Mouse (Mus musculus): Measurements from ENCODE around the gene Rarb.

Rarb gene

DNA sequence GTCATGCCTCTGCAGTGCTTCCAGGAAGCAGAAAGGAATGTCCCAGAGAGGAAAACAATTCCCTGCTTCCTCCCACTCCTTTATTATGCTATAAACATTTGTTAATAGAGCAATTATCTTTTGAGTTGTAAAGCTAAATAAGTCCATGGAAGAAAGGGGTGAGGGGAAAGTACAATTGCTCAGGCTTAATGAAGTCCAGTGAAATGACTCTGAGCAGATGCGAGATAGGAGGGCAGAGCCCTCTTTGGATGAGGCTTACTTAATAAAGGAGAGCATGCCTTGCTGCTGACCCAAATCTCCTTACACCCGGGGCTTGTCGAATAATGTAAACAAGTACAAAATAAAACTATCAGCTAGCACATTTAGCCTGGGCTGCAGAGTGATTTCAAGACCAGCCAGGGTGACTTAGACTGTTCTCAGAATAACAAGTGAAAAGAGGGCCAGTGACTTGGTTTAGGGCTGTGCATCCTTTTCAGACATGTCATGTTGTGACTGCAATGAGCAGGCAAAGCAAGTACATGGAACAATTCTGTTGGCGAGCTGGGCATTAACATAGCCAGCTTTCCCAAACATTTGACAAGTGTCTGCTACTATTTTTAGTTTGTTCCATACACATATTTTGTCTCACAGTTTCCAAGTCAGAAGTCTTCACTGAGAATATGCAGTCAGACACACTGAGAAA, 83.5 kb downstream of the Rarb start:
- no peak for DNase-seq (ENCODE audit: low read depth, low spot score)

DNA sequence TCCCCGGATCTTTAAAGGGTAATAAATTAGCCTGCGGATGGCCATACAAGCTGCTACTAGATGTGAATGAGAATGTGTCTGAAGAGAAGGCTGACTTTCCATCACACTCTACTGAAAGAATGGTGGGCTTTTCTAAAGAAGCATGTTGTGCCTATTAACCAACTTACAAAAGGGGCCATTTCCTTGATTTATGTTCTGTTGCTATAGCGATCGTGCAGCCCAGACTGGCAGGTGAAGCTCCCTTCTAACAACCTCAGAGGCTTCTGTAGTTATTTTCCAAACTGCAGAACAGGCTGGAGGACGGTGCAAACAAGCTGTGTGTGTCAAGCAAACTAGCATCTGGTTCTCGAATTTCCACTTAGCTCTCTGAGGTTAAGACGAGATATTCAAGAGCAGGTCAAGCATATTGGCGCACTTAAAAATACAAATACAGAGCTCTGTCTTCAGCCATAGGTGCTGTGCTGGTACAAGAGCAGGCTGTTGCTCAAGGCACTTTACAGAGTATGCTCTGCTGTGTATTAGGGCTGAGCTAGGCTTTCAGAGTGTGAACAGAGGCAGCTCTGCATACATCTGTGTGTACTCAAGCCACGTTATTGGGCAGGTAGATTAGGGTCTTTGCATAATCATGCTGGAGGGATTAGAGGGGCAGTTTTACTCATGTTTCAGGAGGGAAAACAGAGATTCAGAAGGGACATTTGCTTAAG, 85.2 kb downstream of the Rarb start:
- peak; percentile 46 for DNase-seq (ENCODE audit: low read depth, low spot score)

DNA sequence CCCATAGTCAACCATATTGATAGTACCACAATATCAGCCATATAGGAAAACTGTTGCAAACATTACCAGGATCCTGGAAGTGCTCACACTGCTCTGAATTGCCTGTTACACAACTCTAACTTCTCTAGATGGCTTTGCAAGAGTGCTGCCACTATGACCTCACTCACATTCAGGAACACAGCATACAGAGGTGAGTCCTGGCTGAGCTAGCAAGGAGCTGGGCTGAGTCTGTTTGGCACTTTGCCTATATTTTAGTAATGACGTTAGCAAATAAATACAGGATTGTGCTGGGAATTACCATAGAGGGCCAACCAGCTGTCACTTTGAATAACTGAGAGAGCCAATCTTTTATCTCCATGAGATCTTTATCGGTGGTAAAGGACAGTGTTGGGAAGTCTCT, 86.9 kb downstream of the Rarb start:
- no peak for DNase-seq (ENCODE audit: low read depth, low spot score)

- DNase-seq (ENCODE audit: low read depth, low spot score), result no peak
Observed at GRCm38 (mm10) chr14:16728175-16728838, 90.6 kb downstream of the Rarb start.

DNA sequence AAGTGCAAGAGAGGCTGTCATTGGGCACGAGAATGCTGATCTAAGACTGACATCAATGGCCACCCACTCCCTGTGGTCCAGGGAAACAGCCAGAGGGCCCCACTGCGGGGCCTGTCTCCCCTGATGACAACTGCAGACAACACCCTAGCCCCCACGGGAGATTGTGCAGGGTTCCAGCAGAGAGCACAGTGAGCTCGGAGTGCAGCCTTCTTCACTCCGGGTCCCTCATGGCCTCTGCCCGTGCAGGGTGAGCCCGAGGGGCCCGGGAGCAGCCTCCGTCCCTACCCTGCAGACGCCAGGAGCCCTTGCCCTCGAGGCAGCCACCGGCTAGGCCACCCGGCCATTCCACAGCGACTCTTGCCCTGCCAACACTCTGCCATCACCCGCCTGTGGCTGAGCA, 95.0 kb downstream of the Rarb start:
- no peak for DNase-seq (ENCODE audit: low read depth, low spot score)

DNA sequence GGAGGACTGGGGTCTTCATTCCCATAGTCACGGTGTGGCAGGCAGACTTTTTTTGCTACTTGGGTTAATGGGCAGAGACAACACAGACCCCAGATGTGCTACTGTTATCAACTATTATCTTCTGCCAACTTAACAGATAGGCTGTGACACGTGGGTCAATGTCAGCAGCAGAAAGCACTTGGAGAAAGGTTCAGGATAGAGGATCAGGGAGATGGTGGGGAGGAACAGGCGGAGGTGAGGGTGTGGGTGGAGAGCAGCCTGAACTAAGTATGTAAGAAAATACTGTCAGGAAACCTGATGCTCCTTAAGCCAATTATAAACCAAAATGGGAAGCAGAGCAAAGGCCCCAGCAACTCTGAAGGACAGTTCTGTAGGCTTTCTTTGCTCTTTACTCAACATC, 101.1 kb downstream of the Rarb start:
- no peak for DNase-seq (ENCODE audit: low read depth, low spot score)

- DNase-seq (ENCODE audit: low read depth, low spot score), result no peak
Observed at GRCm38 (mm10) chr14:16714344-16714955, 104.5 kb downstream of the Rarb start.

DNA sequence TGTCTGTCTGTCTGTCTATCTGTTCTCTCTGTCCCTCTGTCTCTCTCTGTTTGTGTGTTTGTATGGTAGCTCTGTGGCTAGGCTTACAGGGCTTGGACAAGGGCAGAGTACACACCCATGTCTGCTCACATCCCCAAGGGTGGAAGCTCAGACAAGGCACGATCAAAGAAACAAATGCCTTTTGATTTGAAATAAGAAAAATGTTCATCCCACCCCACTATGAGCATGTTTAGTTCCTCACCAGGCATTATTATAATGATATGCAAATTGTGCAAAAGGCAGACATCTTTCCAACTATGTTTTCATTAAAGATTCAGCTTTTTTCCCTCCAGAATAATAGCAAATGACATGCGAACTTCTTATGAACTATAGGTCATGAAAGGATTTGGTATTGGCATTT, 105.2 kb downstream of the Rarb start:
- no peak for DNase-seq (ENCODE audit: low read depth, low spot score)

- DNase-seq (ENCODE audit: low read depth, low spot score), result no peak
Observed at GRCm38 (mm10) chr14:16699228-16699627, 119.7 kb downstream of the Rarb start.

DNA sequence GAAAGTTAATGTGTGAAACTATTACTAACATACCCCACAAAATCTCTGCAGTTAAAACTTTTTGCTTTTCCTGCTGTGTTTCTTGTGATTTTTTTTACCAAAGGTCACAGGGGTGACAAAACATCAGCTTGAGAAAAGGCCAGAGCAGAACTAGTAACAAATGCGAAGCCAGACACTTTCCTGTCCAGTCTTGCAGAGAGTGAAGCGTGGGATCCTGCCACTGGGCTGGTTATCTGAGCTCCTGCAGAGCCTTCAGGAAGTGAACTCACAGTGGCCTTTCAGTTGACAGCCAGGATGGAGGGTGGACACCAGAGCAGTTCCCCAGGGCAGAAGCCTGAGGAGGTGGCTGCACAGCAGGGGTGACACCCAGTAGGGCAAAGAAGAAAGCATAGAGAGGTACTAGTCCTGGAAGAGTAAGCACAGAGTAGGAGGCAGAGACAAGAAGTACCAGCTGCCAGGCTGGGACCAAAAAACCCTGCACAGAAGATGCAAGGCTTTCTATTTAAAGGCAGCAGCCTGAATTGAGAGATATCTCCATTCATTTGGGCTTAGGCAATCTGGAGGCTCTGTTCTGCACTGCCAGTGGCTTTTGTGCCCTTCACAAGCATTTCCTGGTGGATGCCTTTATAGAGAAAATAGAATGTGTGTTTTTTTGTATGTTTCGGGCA, 123.4 kb downstream of the Rarb start:
- DNase-seq (ENCODE audit: low read depth, low spot score), result no peak

DNA sequence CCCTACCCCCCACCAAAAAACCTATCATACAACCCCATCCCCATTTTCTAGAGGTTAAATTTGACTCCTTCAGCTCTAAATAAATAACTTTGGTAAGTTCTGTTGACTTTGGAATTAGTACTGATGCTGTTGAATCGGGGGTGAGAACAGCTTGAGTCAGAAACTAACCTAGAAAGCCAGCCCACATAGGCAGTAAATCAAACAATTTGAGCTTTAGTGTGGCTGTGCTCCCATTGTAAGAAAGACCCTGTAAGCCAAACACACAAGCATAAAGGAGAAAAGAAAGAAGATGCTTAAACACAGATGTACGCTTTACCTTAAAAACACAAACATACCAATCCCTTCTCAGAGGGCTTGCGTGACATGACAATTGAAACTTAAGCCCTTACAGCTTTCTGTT, 140.6 kb downstream of the Rarb start:
- no peak for DNase-seq (ENCODE audit: low read depth, low spot score)

DNA sequence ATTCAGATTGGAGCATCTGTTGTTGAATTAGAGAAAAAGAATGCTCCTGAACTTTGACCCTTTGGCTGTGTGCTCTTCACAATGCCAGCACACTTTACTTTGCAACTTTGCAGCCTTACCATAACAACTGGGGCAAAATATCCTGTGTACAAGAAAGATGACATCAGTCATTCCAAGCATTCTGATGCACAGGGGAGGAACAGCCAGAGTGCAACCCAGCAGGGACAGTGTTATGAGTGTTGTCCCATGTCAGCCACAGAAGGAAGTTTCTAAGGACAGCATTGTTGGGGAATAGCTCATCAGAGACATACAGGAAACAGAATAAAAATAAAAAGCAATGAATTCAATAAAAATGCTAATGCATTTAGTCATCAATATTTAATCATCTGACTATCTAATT, 141.9 kb downstream of the Rarb start:
- DNase-seq (ENCODE audit: low read depth, low spot score), result no peak

DNA sequence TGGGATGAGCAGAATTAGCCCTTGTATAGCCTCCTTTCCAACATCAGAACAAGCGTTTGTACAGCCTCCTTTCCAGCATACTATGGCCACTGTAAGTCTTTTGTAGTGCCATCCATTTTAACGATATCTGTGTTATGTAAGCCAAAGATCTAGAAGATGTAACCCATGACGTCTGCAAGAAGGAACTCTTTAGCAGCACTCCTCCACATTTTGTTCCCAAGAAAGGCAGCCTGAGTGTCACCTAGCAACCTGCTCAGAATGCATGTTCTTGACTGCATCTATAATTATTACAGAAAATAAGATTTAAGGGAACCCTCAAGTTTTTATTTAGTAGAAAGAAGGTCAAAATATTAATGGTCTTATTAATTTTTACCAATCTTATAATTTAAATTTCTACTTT, 148.4 kb downstream of the Rarb start:
- DNase-seq (ENCODE audit: low read depth, low spot score), result no peak

DNA sequence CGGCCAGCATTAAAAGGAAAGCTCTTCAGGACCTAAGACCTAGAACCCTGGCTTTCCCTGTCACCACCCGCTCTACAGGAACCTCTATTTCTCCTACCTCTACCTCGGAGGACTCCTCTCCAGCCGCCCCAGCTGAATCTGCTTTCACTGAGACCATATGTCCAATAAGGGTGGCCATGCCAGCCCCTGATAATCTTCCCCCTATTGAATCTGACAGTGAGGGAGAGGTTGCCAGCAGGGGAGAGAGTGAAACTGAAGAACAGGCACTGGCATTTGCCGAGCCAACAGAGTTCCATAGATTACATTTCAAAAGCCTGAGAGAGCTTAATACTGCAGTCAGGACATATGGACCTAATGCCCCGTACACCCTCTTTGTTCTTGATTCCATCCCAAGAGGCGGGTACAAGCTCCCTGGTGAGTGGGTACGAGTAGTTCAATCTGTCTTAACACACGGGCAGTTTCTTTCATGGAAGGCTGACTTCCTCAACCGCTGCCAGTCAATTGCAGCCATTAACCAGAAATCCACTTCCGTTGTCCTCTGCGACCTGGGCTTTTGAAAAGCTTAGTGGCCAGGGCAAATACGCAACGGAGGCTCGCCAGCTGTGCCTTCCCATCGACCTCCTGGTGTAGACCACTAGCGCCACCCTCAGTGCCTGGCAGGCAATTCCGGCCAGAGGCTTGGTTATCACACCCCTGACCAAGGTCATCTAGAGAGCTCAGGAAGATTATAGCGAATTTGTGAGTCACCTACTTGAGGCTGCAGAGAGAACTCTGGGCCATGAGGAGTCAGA, 179.6 kb downstream of the Rarb start:
- DNase-seq (ENCODE audit: low read depth, low spot score), result no peak

DNA sequence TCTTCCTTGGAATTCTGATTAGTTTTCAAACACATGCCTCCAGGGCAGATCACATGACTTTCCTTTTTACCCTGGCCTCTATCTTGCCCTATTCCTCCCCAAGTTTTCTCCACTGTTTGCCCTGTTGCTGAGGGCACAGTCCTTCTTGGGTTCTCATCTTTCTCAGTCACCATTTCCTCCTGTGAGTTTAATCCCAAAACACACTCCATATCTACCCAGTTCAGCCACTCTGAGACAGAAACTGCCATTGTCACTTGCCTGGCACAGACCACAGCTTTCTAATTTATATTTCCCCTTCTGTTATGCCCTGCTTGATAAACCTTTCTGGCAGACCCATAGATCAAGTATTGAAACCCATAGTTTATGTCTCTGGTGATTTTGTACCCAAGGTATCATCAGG, 205.0 kb downstream of the Rarb start:
- no peak for DNase-seq (ENCODE audit: low read depth, low spot score)

DNA sequence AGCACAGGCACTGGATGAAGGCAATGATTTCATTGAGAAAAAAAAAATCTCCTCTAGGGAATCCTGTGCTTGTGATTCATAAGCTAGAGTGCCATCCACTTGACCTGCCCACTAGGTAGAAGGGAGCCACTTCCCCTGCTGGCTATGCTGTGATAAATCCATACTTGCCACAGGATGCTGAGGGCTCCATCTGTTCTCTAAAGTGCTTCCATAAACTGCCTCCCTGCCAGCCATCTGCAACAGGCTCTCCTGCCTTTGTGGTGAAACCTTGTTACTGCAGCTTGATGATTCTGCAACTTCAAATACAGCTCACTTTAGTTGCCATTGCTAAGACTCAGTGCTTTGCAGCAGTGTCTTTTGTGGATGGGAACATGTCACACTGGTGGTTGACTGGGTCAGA, 213.5 kb downstream of the Rarb start:
- no peak for DNase-seq (ENCODE audit: low read depth, low spot score)

GRCm38 (mm10) chr14:16604469-16605064, 214.4 kb downstream of the Rarb start:
- DNase-seq (ENCODE audit: low read depth, low spot score), result no peak

DNA sequence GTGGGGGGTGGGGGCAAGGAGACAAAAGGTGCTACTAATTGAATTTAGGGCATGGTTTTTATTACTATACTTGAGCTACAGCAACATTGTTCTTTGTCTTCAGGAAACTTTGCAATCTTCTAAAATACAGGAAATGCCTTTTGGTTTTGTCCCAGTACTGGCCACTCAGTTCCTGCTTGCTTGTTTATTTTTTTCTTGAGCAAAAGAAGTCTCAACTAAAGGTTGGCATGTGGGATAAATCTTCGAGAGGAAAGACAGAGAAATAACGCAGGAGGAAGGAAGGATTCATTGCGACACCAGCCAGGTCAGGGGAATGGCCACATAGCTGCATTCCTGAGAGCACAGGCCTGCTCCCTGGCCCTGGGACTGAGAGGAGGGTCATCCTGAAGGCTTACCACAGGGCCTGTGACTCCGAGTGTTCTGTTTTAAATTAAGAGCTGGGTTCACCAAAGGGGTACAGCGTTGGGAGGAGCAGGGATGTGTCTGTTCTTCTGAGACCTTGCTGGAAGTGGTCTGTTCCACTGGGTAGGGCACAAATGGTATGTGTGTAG, 215.8 kb downstream of the Rarb start:
- no peak for DNase-seq (ENCODE audit: low read depth, low spot score)

GRCm38 (mm10) chr14:16599224-16599623, 219.7 kb downstream of the Rarb start:
- DNase-seq (ENCODE audit: low read depth, low spot score), result no peak

DNA sequence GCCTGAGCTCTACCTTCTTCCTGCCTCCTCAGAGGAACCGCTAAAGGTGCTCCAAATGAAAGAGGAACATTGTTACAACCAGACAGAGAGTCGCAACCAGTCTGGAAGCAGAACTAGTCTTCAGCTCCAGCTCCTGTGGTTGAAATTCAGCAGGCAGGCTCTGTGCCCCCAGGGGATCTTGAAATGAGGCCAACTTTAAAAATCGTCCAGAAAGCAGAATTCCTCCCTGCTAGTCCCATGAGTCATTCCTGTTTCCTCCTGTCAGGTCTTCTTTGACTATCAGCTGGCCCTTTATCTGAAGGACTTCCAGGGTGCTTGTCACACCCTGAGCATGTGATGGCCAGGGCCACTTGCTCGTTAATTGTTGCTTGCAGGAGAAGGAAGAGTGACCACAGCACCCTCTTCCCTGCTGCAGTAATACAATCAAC, 220.9 kb downstream of the Rarb start:
- no peak for DNase-seq (ENCODE audit: low read depth, low spot score)

All from embryo, embryonic 11.5 days (tissue).